Mouse (Mus musculus) Patski (cell line): Measurements from ENCODE around the gene Thap4. TPM values are rescaled to one million over a fixed set of nuclear protein-coding genes. Genes with fewer than 3 reads are reported as not detected.
"Not testable (repeated sequence)": the region's sequence is repeated elsewhere in the genome, so short reads cannot be mapped to it uniquely, and the experiment has no call there.

Experiments
- ATAC-seq: fragments of 100-300 bp; one replicate; pipeline ENCODE4 v1.8.0; 2021
- CTCF ChIA-PET: fragments of 350-600 bp; sonication (Branson Sonifier 250); formaldehyde crosslinking; loops from one replicate; lab custom pipeline; 2022; ENCODE audit warnings: inconsistent platforms; lab: Charles Lee
- POLR2A ChIA-PET: fragments of 350-600 bp; sonication (Branson Sonifier 250); formaldehyde crosslinking; loops from one replicate; lab custom pipeline; 2022; ENCODE audit warnings: antibody characterized with exemption, inconsistent platforms; lab: Charles Lee
- DNase-seq: peaks from one replicate; pipeline ENCODE4 v3.0.0-alpha.2; 2011; ENCODE audit warnings: low read depth, low spot score
- H3K27me3 ChIP-seq: fragments of 371-371 bp; one replicate; pipeline ENCODE4 v1.5.1; 2021
- CTCF ChIP-seq: fragments of 100-300 bp; IDR thresholded peaks from one replicate; pipeline ENCODE4 v1.5.1; 2021
- in situ Hi-C: fragments of 300-500 bp; cut with MboI; formaldehyde crosslinking; loops from 3 replicates; pipeline ENCODE4 v1.11.1; 2018; ENCODE audit warnings: low pct_unique_long_range_greater_than_20kb, mixed read lengths
- polyA plus RNA-seq: library from polyadenylated mRNA; unstranded; gene quantifications from one replicate; pipeline ENCODE4 v1.2.3, GENCODE M21; 2021

The Thap4 gene
- polyA plus RNA-seq, 1 experiment from 2014 or later: 86.0 TPM

GRCm38 (mm10) chr1:93769901-93770300, 15.2 kb upstream of the Thap4 start:
- DNase-seq (no peak), ATAC-seq (no peak)
- POLR2A ChIA-PET: no interaction called here

GRCm38 (mm10) chr1:93767600-93767999, 12.9 kb upstream of the Thap4 start:
- no peaks in the 10 kb centered on the region for H3K27me3 ChIP-seq
- ATAC-seq (no peak), DNase-seq (no peak)
- POLR2A ChIA-PET: no interaction called here
- in situ Hi-C loops: no loop called here
- TF ChIP-seq CTCF: no peak
- CTCF ChIA-PET: interaction anchor here (0.9 to 1.4 kb wide), 2 partner anchors 11 to 36 kb away, joined by 3 to 6 read pairs; partner anchors contain the start of gene Ing5

More at GRCm38 (mm10) chr1:93769901-93770300, 15.2 kb upstream of the Thap4 start:
- no peak for TF ChIP-seq CTCF
- in situ Hi-C loops: no loop called here
- no peaks in the 10 kb centered on the region for H3K27me3 ChIP-seq
- CTCF ChIA-PET: interaction anchor here (1.9 kb wide), 1 partner anchor 10 kb away, joined by 6 read pairs; no protein-coding TSS in a partner anchor

GRCm38 (mm10) chr1:93764871-93765591, 10.4 kb upstream of the Thap4 start:
- ATAC-seq: no peak

GRCm38 (mm10) chr1:93763531-93763930, 8.9 kb upstream of the Thap4 start:
- in situ Hi-C loops, DNase-seq, H3K27me3 ChIP-seq, POLR2A ChIA-PET, ATAC-seq: not testable (repeated sequence)
- CTCF ChIA-PET: interaction anchor here (1.2 kb wide), 1 partner anchor 12 kb away, joined by 3 read pairs; no protein-coding TSS in a partner anchor

More at GRCm38 (mm10) chr1:93764871-93765591, 10.4 kb upstream of the Thap4 start:
- POLR2A ChIA-PET: no interaction called here
- no peak for DNase-seq
- in situ Hi-C loops: no loop called here
- no peaks in the 10 kb centered on the region for H3K27me3 ChIP-seq
- TF ChIP-seq CTCF: no peak
- CTCF ChIA-PET: interaction anchor here (1.0 kb wide), 1 partner anchor 13 kb away, joined by 3 read pairs; no protein-coding TSS in a partner anchor

GRCm38 (mm10) chr1:93760076-93760475, 5.4 kb upstream of the Thap4 start:
- ChIA-PET POLR2A (interaction anchor here (0.9 kb wide), 1 partner anchor 224 kb away, joined by 3 read pairs; no protein-coding TSS in a partner anchor), CTCF (interaction anchor here (1.1 to 1.3 kb wide), 3 partner anchors 9 to 13 kb away, joined by 3 to 6 read pairs (median 4); no protein-coding TSS in a partner anchor)
- no peak for DNase-seq
- TF ChIP-seq CTCF: no peak
- no peak for ATAC-seq
- H3K27me3 ChIP-seq: no peaks in the 10 kb centered on the region
- in situ Hi-C loops: no loop called here

GRCm38 (mm10) chr1:93756154-93756553, 1.5 kb upstream of the Thap4 start:
- TF ChIP-seq CTCF: no peak
- ChIA-PET POLR2A (no interaction called here), CTCF (no interaction called here)
- ATAC-seq (no peak), DNase-seq (no peak)
- no peaks in the 10 kb centered on the region for H3K27me3 ChIP-seq
- in situ Hi-C loops: no loop called here

- no peaks in the 10 kb centered on the region for H3K27me3 ChIP-seq
- in situ Hi-C loops: no loop called here
- no peak for TF ChIP-seq CTCF
- ChIA-PET CTCF (no interaction called here), POLR2A (no interaction called here)
- DNase-seq (no peak), ATAC-seq (no peak)
Measured at GRCm38 (mm10) chr1:93755618-93756017, 954 bp upstream of the Thap4 start.

- DNase-seq: no peak
- no peak for TF ChIP-seq CTCF
- in situ Hi-C loops: no loop called here
- no peak for ATAC-seq
- no peaks in the 10 kb centered on the region for H3K27me3 ChIP-seq
- ChIA-PET CTCF (no interaction called here), POLR2A (no interaction called here)
Measured at GRCm38 (mm10) chr1:93755291-93755610, 587 bp upstream of the Thap4 start.

GRCm38 (mm10) chr1:93753911-93754572, 622 bp downstream of the Thap4 start:
- no peak for DNase-seq
- in situ Hi-C loops: no loop called here
- no peak for TF ChIP-seq CTCF
- ATAC-seq: peak; percentile 46
- CTCF ChIA-PET: interaction anchor here (1.3 kb wide), 1 partner anchor 85 kb away, joined by 3 read pairs; no protein-coding TSS in a partner anchor
- H3K27me3 ChIP-seq: no peaks in the 10 kb centered on the region
- POLR2A ChIA-PET: interaction anchor here (0.7 to 1.0 kb wide), 2 partner anchors 48 to 85 kb away, joined by 4 read pairs; partner anchors contain the start of gene Dtymk

- ATAC-seq (no peak), DNase-seq (no peak)
- ChIA-PET CTCF (interaction anchor here (1.0 kb wide), 1 partner anchor 14 kb away, joined by 3 read pairs; no protein-coding TSS in a partner anchor), POLR2A (no interaction called here)
- in situ Hi-C loops: no loop called here
- TF ChIP-seq CTCF: no peak
- H3K27me3 ChIP-seq: no peaks in the 10 kb centered on the region
Measured at GRCm38 (mm10) chr1:93751290-93751689, 3.4 kb downstream of the Thap4 start, which contains the start of gene Atg4b. Gene Atg4b (plus strand): TSS chr1:93751500.
